Mouse (Mus musculus): ENCODE data around the gene Sftpd.

DNA sequence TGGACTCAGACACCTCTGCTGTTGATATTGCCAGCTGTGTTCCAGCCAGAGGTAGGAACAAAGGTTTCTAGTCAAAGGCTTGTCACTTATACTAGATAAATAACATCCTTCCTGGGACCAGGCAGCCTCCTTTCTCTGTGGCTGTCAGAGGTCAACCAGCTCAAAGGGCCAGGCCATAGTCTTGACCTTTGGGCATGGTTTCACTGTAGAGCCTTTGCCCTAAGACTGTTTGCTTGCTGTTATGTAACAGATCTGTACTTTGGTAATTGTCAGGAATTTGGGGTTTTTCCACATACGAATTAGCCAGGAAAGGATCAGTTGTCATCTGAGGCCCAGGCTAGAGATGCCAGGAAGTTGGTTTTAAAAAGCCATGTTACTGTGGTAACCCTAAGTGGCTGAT lies 24.2 kb downstream of the Sftpd start:
- no peak for TF ChIP-seq CTCF (conservative IDR thresholded peaks at IDR 0.05; ENCODE audit: insufficient read depth, insufficient read length, low read depth, low read length)
- no peak for TF ChIP-seq POLR2A (IDR thresholded peaks at IDR 0.05; ENCODE audit: low read depth, low read length)

Measured in kidney, adult 2 months (tissue).